Mouse (Mus musculus) liver, embryonic 14.5 days (tissue): Measurements from ENCODE around the gene Magi1.

Experiments
- CTCF ChIP-seq: IDR thresholded peaks from 2 replicates; pipeline ENCODE4 v1.5.1; 2016; ENCODE audit warnings: antibody characterized with exemption, low read depth, control low read depth
- EP300 ChIP-seq: IDR thresholded peaks from 2 replicates; pipeline ENCODE4 v1.6.1; 2016; ENCODE audit warnings: antibody characterized with exemption, low read depth

DNA sequence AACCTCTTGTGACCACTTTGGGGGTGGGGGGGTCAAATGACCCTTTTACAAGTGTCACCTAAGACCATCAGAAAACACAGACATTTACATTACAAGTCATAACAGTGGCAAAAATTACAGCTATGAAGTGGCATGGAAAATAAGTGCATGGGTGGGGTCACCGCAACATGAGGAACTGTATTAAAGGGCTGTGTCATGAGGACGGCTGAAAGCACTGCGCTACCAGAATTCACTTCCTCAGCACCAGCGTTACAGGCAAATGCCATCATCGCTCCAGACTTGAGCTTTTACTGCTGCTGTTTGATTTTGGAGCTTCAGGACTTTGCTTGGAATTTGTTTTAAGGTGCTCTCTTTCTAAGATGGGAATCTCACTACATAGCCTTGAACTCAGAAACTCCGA, 62.0 kb downstream of the Magi1 start:
- TF ChIP-seq CTCF = no peak
- no peak for TF ChIP-seq EP300
